Mouse (Mus musculus): ENCODE data around the gene Ddx39b. TPM values are rescaled to one million over a fixed set of nuclear protein-coding genes. Genes with fewer than 3 reads are reported as not detected.
A peak's percentile ranks its signal among the peaks of the same experiment; 100 is the strongest.

Ddx39b gene
- polyA plus RNA-seq, 1 experiment from 2014 or later = 141 TPM

DNA sequence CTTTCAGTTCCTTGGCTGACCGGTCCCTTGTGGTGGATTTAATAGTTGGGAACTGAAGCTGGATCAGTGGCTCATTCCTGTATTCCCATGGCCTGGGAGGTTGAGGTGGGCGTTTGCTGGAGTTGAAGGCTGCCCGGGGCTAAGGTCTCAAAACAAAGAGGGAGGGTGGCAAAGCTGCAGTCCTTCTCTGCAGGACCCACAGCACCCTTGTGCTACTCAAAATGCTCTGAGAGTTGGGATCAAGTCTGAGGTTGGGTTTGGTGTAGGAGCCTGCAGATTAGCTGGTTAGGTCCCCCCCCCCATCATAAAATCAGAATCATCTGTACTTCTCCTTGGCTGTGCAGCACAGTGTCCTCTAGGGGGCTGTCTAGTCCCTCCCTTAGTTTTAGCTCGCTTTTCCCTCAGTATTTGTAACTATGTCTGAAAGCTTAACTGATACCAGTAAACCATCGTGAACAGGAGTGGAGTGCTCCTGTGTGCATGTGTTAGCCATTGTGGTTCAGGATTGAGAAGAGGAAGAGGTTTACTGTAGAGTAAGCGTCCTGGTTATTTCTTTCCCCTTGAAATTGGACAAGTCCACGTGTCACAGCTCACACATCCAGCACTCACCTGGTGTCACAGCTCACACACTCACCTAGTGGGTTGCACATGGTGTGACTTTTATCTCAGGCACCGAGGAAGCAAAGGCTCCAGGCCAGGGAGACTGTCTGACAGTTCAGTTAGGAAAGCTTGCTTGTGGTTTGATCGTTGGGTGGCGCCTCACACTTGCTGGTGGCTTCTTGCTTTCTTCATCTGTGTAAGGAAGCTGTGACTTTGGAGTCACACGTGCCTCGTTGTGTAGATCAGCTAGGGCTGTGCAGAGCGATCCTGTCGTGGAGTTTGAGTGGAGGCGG is 4.4 kb downstream of the Ddx39b start:
- Histone ChIP-seq H3K27me3 (no peaks in the 10 kb centered on the region), H3K27ac (replicated peaks) (no peak overlapping the region), H3K36me3 (replicated peaks) (peaks cover 80% of the 10 kb centered on the region), H3K9ac (no peak overlapping the region), H3K4me3 (replicated peaks) (no peak overlapping the region), H3K9me3 (replicated peaks) (no peaks in the 10 kb centered on the region), H3K4me1 (replicated peaks) (peaks cover 52% of the 10 kb centered on the region), H3K4me2 (0 out of 2 replicates have a peak overlapping the region, but pooled peaks have one; percentile 6)
- ATAC-seq (ENCODE audit: insufficient read depth) = no peak
- WGBS (ENCODE audit: insufficient replicate concordance) = 66% methylated on average over 15 of the region's 15 CpGs

DNA sequence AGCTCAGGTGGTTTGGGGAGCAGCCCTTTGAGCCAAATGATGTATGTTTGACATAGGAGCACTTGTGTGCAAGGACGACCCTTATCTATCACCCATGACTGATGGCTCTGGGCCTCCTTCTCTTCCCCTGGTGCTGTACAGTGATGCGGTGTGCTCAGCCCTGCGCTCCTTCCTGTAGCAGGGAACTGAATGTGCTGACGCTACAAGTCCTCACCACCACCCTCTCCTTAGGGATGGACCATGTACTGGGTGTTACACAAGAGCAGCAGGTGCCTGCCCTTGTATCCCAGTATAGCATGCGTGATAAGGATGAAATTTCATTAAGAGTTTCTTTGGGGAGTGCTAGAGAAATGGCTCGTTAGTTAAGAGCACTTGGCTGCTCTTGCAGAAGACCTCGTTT is 5.6 kb downstream of the Ddx39b start:
- Histone ChIP-seq H3K4me2 (no peak overlapping the region), H3K27ac (replicated peaks) (no peak overlapping the region), H3K4me1 (replicated peaks) (peaks cover 50% of the 10 kb centered on the region), H3K27me3 (no peaks in the 10 kb centered on the region), H3K9me3 (replicated peaks) (no peaks in the 10 kb centered on the region), H3K4me3 (replicated peaks) (no peak overlapping the region), H3K9ac (no peak overlapping the region), H3K36me3 (replicated peaks) (peaks cover 91% of the 10 kb centered on the region)
- WGBS (ENCODE audit: insufficient replicate concordance) = 79% methylated on average over 7 of the region's 7 CpGs
- ATAC-seq (ENCODE audit: insufficient read depth) = no peak

DNA sequence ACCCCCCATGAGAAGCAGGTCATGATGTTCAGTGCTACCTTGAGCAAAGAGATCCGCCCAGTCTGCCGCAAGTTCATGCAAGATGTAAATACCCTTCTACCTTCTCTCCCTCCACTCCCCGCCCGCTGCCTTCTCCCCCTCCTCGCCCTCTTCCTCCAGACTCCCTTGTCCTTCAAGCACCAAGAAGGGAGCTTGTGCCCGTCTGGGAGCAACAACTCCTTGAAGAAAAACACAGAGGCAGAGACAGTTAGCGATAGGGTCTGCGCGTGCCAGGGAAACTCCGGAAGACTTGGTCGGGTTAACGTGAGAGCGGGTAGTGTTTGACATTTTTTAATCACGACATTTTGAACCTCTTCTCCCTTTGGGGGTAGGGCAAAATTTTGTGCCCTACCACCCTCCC is 7.4 kb downstream of the Ddx39b start:
- WGBS (ENCODE audit: insufficient replicate concordance) = 91% methylated on average over 14 of the region's 14 CpGs
- no peak overlapping the region for H3K4me2 ChIP-seq
- no peak overlapping the region for H3K9ac ChIP-seq
- no peaks in the 10 kb centered on the region for H3K9me3 ChIP-seq (replicated peaks)
- H3K4me3 ChIP-seq (replicated peaks) = no peak overlapping the region
- no peak for ATAC-seq (ENCODE audit: insufficient read depth)
- H3K36me3 ChIP-seq (replicated peaks) = peaks cover 99% of the 10 kb centered on the region
- no peak overlapping the region for H3K27ac ChIP-seq (replicated peaks)
- H3K4me1 ChIP-seq (replicated peaks) = peaks cover 37% of the 10 kb centered on the region
- H3K27me3 ChIP-seq = no peaks in the 10 kb centered on the region

DNA sequence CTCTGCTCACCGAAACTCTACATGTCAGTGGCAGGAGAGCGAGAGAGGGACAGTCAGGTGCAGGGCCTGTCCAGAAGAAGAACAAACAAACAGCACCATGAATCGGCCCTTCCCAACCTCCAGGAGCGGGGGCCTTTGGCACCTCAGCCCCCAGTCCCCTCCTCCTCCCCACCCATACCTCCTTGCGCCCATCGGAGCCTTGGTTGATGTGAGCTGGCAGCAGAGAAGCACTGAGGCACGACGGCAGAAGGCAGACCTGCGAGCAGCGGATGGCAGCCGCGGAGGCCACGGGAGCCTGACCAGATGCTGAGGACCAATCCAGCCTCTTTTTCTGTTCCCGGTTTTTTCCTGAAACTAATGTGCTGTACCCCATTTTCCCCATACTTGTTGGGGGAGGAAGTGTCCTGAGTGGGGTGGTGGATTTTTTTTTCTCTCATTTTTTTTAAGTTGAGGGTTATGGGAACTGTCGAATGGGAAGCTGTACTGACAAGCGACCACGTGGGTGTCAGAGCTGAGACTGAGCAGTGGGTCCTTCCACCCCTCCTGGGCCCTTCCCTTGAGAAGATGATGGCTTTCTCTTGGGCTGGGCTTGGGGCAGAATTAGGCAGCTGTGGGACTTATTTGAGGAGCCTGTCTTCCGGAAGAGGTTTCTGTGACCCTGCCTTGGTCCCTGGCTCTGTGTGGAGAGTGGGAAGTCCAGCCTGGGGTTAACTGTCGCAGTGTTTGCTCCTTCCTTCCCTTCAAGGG is 8.1 kb downstream of the Ddx39b start:
- WGBS (ENCODE audit: insufficient replicate concordance) = 88% methylated on average over 19 of the region's 19 CpGs
- Histone ChIP-seq H3K4me2 (no peak overlapping the region), H3K4me1 (replicated peaks) (peaks cover 30% of the 10 kb centered on the region), H3K9ac (no peak overlapping the region), H3K36me3 (replicated peaks) (peaks cover 96% of the 10 kb centered on the region), H3K27me3 (no peaks in the 10 kb centered on the region), H3K27ac (replicated peaks) (no peak overlapping the region), H3K9me3 (replicated peaks) (no peaks in the 10 kb centered on the region), H3K4me3 (replicated peaks) (no peak overlapping the region)
- no peak for ATAC-seq (ENCODE audit: insufficient read depth)

DNA sequence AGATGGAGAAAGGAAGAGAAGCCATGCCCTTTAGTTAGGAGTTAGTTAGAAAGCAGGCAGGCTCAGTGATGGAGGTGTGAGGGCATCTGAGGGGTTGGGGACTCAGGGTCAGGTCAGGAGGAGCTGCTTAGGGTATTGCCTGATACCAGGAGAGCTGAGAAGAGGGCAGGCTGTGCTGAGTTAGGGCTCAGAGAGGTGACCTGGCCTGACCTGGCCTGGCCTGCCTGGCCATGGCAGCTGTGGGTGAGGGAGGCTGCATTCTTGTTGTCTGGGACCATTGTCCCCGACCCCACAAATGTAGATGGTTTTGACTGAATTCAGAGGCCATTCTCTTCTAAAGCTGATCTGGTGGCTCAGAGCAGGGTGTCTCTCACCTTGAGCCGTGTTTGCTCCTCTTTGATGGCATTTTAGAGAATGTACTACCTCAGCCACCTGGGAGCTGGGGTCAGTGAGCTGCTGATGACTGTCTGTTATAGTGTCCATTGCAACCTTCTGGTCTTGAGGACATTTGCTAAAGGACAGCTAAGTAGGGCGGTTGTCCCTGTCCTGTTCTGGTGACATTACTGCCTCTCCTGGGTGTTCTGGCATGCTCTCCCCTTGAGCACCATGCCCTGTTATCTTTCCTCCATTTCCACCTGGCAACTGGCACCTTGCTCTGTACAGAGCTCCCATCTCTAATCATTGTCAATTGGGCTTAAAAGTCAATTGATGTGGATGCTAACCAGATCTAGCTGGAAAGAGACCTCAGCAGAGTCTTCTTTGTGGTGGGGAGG is 9.0 kb downstream of the Ddx39b start:
- no peak overlapping the region for H3K4me3 ChIP-seq (replicated peaks)
- WGBS (ENCODE audit: insufficient replicate concordance) = 88% methylated on average over 3 of the region's 3 CpGs
- H3K4me2 ChIP-seq = no peak overlapping the region
- no peak for ATAC-seq (ENCODE audit: insufficient read depth)
- 0 out of 2 replicates have a peak overlapping the region, but pooled peaks have one; percentile 2 for H3K27ac ChIP-seq (replicated peaks)
- H3K9me3 ChIP-seq (replicated peaks) = no peaks in the 10 kb centered on the region
- H3K36me3 ChIP-seq (replicated peaks) = peaks cover 87% of the 10 kb centered on the region
- peaks cover 21% of the 10 kb centered on the region for H3K4me1 ChIP-seq (replicated peaks)
- H3K9ac ChIP-seq = no peak overlapping the region
- H3K27me3 ChIP-seq = no peaks in the 10 kb centered on the region

DNA sequence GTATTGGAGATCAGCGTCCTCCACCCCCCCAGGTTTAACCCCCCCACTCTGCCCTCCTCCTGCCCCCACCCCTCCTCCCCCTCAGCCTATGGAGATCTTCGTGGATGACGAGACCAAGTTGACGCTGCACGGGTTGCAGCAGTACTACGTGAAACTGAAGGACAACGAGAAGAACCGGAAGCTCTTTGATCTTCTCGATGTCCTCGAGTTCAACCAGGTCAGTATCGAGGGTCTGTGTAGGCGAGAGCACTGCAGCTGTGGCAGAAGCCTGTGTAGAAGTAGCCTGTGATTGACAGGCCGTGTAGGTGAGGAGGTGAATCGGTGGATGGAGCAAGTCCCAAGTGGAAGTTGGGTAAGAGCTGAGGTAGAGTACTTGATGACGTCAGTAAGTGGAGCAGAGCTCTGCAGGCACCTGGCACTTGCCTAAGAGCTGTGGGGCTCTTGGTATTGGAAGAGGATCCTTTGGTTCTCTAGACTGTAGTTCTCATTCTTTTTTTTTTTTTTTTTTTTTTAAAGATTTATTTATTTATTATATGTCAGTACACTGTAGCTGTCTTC is 9.7 kb downstream of the Ddx39b start:
- 80% methylated on average over 15 of the region's 15 CpGs for WGBS (ENCODE audit: insufficient replicate concordance)
- ATAC-seq (ENCODE audit: insufficient read depth) = no peak
- Histone ChIP-seq H3K9ac (no peak overlapping the region), H3K4me2 (no peak overlapping the region), H3K36me3 (replicated peaks) (peaks cover 80% of the 10 kb centered on the region), H3K4me3 (replicated peaks) (no peak overlapping the region), H3K9me3 (replicated peaks) (no peaks in the 10 kb centered on the region), H3K4me1 (replicated peaks) (peaks cover 14% of the 10 kb centered on the region), H3K27ac (replicated peaks) (0 out of 2 replicates have a peak overlapping the region, but pooled peaks have one; percentile 2), H3K27me3 (no peaks in the 10 kb centered on the region)

DNA sequence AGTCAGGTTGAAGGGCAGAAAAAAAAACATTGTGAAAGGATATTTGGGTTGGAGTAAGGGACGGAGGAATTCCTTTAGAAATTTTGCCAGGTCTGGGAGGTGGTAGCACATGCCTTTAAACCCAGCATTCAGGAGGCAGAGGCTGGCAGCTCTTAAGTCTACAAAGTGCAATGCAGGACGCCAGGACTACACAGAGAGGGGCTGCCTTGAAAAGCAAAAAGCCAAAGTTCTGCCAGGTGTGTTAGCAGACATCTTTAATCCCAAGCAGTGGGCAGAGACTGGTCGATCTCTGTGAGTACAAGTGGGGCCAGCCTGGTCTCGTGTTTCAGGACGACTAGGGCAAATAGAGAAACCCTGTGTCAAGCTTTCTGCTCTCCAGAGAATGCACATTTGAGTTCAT is 10.4 kb downstream of the Ddx39b start:
- no peak overlapping the region for H3K4me3 ChIP-seq (replicated peaks)
- no peaks in the 10 kb centered on the region for H3K27me3 ChIP-seq
- WGBS (ENCODE audit: insufficient replicate concordance) = 80% methylated on average over 5 of the region's 5 CpGs
- H3K9ac ChIP-seq = no peak overlapping the region
- ATAC-seq (ENCODE audit: insufficient read depth) = no peak
- no peak overlapping the region for H3K27ac ChIP-seq (replicated peaks)
- peaks cover 72% of the 10 kb centered on the region for H3K36me3 ChIP-seq (replicated peaks)
- no peaks in the 10 kb centered on the region for H3K9me3 ChIP-seq (replicated peaks)
- peaks cover 10% of the 10 kb centered on the region for H3K4me1 ChIP-seq (replicated peaks)
- no peak overlapping the region for H3K4me2 ChIP-seq

DNA sequence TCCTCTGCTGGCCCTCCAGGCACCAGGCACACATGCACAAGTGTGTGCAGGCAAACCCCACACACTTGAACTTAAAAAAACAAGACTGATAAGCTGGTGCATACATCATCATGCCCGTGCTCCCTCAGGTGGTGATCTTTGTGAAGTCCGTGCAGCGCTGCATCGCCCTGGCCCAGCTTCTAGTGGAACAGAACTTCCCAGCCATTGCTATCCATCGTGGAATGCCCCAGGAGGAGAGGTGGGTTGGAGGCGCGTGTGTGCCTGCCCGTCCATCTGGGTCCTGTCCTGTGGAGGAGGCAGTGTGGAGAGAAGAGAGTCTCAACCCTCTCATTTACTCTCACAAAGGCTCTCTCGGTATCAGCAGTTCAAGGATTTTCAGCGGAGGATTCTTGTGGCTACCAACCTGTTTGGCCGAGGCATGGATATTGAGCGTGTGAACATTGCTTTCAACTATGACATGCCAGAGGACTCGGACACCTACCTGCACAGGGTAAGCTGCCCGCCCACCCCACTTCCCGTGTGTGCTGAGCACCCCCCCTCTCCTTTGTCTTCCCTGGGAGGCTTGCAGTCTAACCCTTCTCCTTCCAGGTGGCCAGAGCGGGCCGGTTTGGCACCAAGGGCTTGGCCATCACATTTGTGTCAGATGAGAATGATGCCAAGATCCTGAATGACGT is 11.2 kb downstream of the Ddx39b start:
- H3K9me3 ChIP-seq (replicated peaks) = no peaks in the 10 kb centered on the region
- H3K9ac ChIP-seq = no peak overlapping the region
- peaks cover 64% of the 10 kb centered on the region for H3K36me3 ChIP-seq (replicated peaks)
- H3K4me2 ChIP-seq = no peak overlapping the region
- peaks cover 15% of the 10 kb centered on the region for H3K4me1 ChIP-seq (replicated peaks)
- H3K27ac ChIP-seq (replicated peaks) = no peak overlapping the region
- no peak for ATAC-seq (ENCODE audit: insufficient read depth)
- H3K4me3 ChIP-seq (replicated peaks) = no peak overlapping the region
- no peaks in the 10 kb centered on the region for H3K27me3 ChIP-seq
- 78% methylated on average over 18 of the region's 18 CpGs for whole genome bisulfite sequencing (ENCODE audit: insufficient replicate concordance)

DNA sequence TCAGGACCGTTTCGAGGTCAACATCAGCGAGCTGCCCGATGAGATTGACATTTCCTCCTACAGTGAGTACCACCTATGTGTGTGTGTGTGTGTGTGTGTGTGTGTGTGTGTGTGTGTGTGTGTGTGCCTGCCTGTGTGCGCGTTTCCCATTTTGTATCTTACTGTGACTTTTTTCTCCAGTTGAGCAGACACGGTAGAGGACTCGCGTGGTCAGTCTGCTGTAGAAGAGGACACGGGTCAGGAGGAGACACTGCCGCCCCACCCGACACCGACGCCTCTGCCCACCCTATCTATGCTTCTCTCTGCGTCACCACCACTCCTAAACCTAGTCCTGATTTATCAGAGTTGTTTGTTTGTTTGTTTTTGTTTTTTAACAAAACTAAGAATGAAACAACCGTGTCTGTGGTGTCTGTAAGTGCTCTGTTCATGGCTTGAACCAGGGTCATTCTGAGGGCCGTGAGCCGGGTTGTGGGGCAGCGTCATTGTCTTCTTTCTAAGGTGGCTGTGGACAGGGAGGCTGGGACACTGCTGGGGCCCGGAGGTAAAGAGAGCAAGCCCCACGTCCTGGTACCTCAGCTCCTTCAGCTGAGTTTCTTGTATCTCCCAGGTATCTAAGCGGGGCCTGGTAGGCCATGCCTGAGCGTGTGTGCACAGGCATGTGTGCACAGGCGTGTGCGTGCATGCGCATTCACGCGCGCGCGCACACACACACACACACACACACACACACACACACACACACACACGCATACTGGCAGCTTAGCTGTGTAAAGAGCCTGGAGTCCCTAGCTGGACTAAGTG is 11.9 kb downstream of the Ddx39b start:
- Histone ChIP-seq H3K27me3 (no peaks in the 10 kb centered on the region), H3K27ac (replicated peaks) (no peak overlapping the region), H3K4me1 (replicated peaks) (peaks cover 21% of the 10 kb centered on the region), H3K9me3 (replicated peaks) (no peaks in the 10 kb centered on the region), H3K9ac (no peak overlapping the region), H3K36me3 (replicated peaks) (peaks cover 57% of the 10 kb centered on the region), H3K4me3 (replicated peaks) (no peak overlapping the region), H3K4me2 (no peak overlapping the region)
- no peak for ATAC-seq (ENCODE audit: insufficient read depth)
- WGBS (ENCODE audit: insufficient replicate concordance) = 83% methylated on average over 32 of the region's 32 CpGs
